Mouse (Mus musculus) left cerebral cortex, postnatal 36 days (tissue): Measurements from ENCODE around the gene Rora. TPM values are rescaled to one million over a fixed set of nuclear protein-coding genes. Genes with fewer than 3 reads are reported as not detected.

Experiments
- DNase-seq, 2 experiments: peaks; one replicate each; pipeline ENCODE4 v3.0.0; 2021 to 2022; ENCODE audit warnings: low spot score in 2 of 2, mixed read lengths in 1 of 2
- intact Hi-C: fragments of 180-260 bp; cut with DNase I; formaldehyde crosslinking; loops from one replicate; pipeline ENCODE4 v1.15.1; 2025
- total RNA-seq, 2 experiments: library from RNA; stranded (reverse); gene quantifications; 2 replicates each; pipeline ENCODE4 v1.2.3; 2021

Gene Rora
- total RNA-seq, 2 experiments from 2014 or later, result 69.0 to 81.9 TPM

- DNase-seq, result no peak
- intact Hi-C loops, result no loop called here
These were observed 374.6 kb downstream of the Rora start for GRCm38 (mm10) chr9:69028177-69028576.

GRCm38 (mm10) chr9:69034301-69034871, 380.8 kb downstream of the Rora start:
- intact Hi-C loops, result no loop called here
- no peak for DNase-seq

- no peak for DNase-seq
- intact Hi-C loops, result no loop called here
These were observed 381.9 kb downstream of the Rora start for GRCm38 (mm10) chr9:69035456-69035855.

GRCm38 (mm10) chr9:69036296-69036695, 382.7 kb downstream of the Rora start:
- DNase-seq, result no peak
- intact Hi-C loops, result no loop called here

GRCm38 (mm10) chr9:69043920-69044613, 390.5 kb downstream of the Rora start:
- DNase-seq, result no peak
- intact Hi-C loops, result no loop called here

- DNase-seq, result no peak
- intact Hi-C loops, result no loop called here
These were observed 391.1 kb downstream of the Rora start for GRCm38 (mm10) chr9:69044614-69045133.

- intact Hi-C loops, result no loop called here
- peak in 1 of 2 experiments; percentile 11 for DNase-seq
These were observed 392.3 kb downstream of the Rora start for GRCm38 (mm10) chr9:69045908-69046307.

GRCm38 (mm10) chr9:69050856-69051255, 397.3 kb downstream of the Rora start:
- intact Hi-C loops, result no loop called here
- DNase-seq, result no peak

GRCm38 (mm10) chr9:69051890-69052289, 398.3 kb downstream of the Rora start:
- no peak for DNase-seq
- intact Hi-C loops, result no loop called here

GRCm38 (mm10) chr9:69055302-69055701, 401.7 kb downstream of the Rora start:
- intact Hi-C loops, result no loop called here
- no peak for DNase-seq

GRCm38 (mm10) chr9:69071203-69071867, 417.7 kb downstream of the Rora start:
- DNase-seq, result peak in 1 of 2 experiments; percentile 14
- intact Hi-C loops, result no loop called here

- no peak for DNase-seq
- intact Hi-C loops, result no loop called here
These were observed 419.7 kb downstream of the Rora start for GRCm38 (mm10) chr9:69073271-69073670.

- intact Hi-C loops, result no loop called here
- no peak for DNase-seq
These were observed 430.6 kb downstream of the Rora start for GRCm38 (mm10) chr9:69084086-69084719.

GRCm38 (mm10) chr9:69084720-69085661, 431.4 kb downstream of the Rora start:
- intact Hi-C loops, result no loop called here
- no peak for DNase-seq

- intact Hi-C loops, result no loop called here
- no peak for DNase-seq
These were observed 433.3 kb downstream of the Rora start for GRCm38 (mm10) chr9:69086844-69087243.

GRCm38 (mm10) chr9:69087325-69087724, 433.7 kb downstream of the Rora start:
- DNase-seq, result no peak
- intact Hi-C loops, result no loop called here

GRCm38 (mm10) chr9:69090749-69091270, 437.2 kb downstream of the Rora start:
- intact Hi-C loops, result no loop called here
- no peak for DNase-seq

- DNase-seq, result peak; percentile 42 to 55
- intact Hi-C loops, result no loop called here
These were observed 438.8 kb downstream of the Rora start for GRCm38 (mm10) chr9:69092119-69093013.
